Mouse (Mus musculus) thymus, adult 2 months (tissue): Measurements from ENCODE around the gene Cyp4f18.

ENCODE experiments used
- CTCF ChIP-seq: fragments of 200-500 bp; IDR thresholded peaks from 2 replicates; pipeline ENCODE4 v1.5.1; 2012; ENCODE audit warnings: mild to moderate bottlenecking, control low read depth, low read length, moderate library complexity, borderline replicate concordance; ENCODE audit not compliant: control insufficient read depth, poor library complexity, insufficient read depth; ENCODE audit errors: extremely low read depth
- POLR2A ChIP-seq: fragments of 200-500 bp; IDR thresholded peaks from 2 replicates; pipeline ENCODE4 v1.6.1; 2012; ENCODE audit warnings: mild to moderate bottlenecking, low read length, control low read depth, moderate library complexity; ENCODE audit not compliant: control insufficient read depth, poor library complexity, insufficient read depth; ENCODE audit errors: extremely low read depth

- TF ChIP-seq CTCF (no peak), POLR2A (no peak)
These were observed 37.5 kb downstream of the Cyp4f18 start for GRCm38 (mm10) chr8:71971945-71972344.
